Mouse (Mus musculus) limb, embryonic 11.5 days (tissue): ENCODE measurements around the gene Mrpl38. TPM values are rescaled to one million over a fixed set of nuclear protein-coding genes. Genes with fewer than 3 reads are reported as not detected.

Experiments used
- ATAC-seq: fragments of 200-750 bp; cut with Nextera tagmentation; 2 replicates; pipeline ENCODE4 v1.8.0; 2017; ENCODE audit warnings: low read depth; ENCODE audit not compliant: insufficient number of reproducible peaks, low FRiP score, low TSS enrichment
- DNase-seq: peaks from one replicate; pipeline ENCODE4 v3.0.0-alpha.2; 2015; ENCODE audit warnings: low spot score
- H3K27ac ChIP-seq: fragments of 300-500 bp; sonication (generic); replicated peaks from 2 replicates; pipeline ENCODE4 v1.5.1; 2014; ENCODE audit warnings: low read depth, mild to moderate bottlenecking, low read length
- H3K27me3 ChIP-seq: fragments of 300-500 bp; sonication (generic); 2 replicates; pipeline ENCODE4 v1.6.1; 2014; ENCODE audit warnings: mild to moderate bottlenecking, low read length, mixed read lengths; ENCODE audit not compliant: control insufficient read depth, insufficient read depth
- H3K36me3 ChIP-seq: fragments of 300-500 bp; sonication (generic); 2 replicates; pipeline ENCODE4 v1.6.1; 2014; ENCODE audit warnings: mild to moderate bottlenecking, low read length, moderate library complexity, mixed read lengths; ENCODE audit not compliant: control insufficient read depth, insufficient read depth
- H3K4me1 ChIP-seq: fragments of 300-500 bp; sonication (generic); 2 replicates; pipeline ENCODE4 v1.6.1; 2014; ENCODE audit warnings: low read length, mixed read lengths; ENCODE audit not compliant: control insufficient read depth, insufficient read depth
- H3K4me2 ChIP-seq: fragments of 300-500 bp; sonication (generic); 2 replicates; pipeline ENCODE4 v1.6.1; 2014; ENCODE audit warnings: low read depth, mild to moderate bottlenecking, moderate library complexity; ENCODE audit not compliant: severe bottlenecking
- H3K4me3 ChIP-seq: fragments of 300-500 bp; sonication (generic); 2 replicates; pipeline ENCODE4 v1.5.1; 2014; ENCODE audit warnings: low read depth, low read length
- H3K9ac ChIP-seq: fragments of 300-500 bp; sonication (generic); 2 replicates; pipeline ENCODE4 v1.6.1; 2014; ENCODE audit warnings: mild to moderate bottlenecking, low read length
- H3K9me3 ChIP-seq: fragments of 300-500 bp; sonication (generic); 2 replicates; pipeline ENCODE4 v1.6.1; 2016; ENCODE audit warnings: low read length; ENCODE audit not compliant: control insufficient read depth
- WGBS: fragments of 180-500 bp; shearing (Covaris S2); extraction: QIAGEN DNeasy Blood & Tissue Kit; methylation state at CpG from one replicate; pipeline ENCODE4 v1.1.7; 2014; 5-methylcytosine and 5-hydroxymethylcytosine counted together
- polyA plus RNA-seq: library from polyadenylated mRNA; unstranded; fragments of >200 nt; fragmentation: Nextera tagmentation; extraction: Ambion mirVana; gene quantifications from 2 replicates; pipeline ENCODE4 v1.2.1, GENCODE M21; 2014

Mrpl38 gene
- polyA plus RNA-seq, 1 experiment from 2014 or later: 110 TPM

DNA sequence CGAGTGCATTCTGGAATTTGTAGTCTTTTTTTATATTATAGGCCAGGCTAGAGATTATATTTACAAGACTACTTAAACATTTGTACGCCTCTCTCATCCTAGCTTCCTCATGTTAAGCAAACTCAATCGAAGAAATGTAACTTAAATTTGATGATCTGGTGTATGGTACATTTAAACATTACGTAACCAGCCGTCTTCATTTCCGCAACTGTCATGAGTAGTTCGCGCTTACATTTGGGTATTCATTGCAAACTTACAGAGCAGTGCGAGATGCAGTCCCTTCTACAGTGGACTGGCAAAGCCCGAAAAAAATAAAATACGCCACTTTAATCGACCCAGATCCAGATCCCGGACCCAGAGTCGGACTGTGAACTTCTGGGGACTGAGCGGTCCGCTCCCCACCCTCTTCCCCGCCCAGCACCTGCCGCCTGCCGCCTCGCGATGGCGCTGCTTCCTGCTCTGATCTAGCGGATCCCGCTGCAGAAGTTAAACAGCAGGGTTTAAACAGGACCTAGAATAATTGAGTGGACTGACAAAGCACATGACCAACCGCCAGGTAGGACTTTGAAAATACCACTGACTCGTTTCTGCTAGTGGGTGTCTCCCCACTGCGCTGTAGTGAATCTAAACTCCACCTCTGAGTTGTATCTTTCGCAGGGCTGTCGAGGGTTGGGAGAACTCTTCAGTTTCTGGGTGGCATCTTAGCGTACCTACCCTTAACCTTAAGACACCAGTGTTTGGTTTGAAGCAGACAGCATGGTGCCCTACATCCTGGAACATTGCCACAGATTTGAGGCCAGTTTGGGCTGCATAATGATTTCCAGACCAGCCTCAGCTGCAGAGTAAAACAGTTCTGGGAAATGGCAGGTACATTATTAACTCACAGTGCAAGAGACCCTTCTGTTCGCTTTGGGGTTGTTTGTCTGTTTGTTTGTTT, 51.2 kb downstream of the Mrpl38 start:
- Histone ChIP-seq H3K9me3 (no peaks in the 10 kb centered on the region), H3K36me3 (peaks cover 8% of the 10 kb centered on the region), H3K4me3 (peak overlapping the region; percentile 40), H3K4me1 (peaks cover 3% of the 10 kb centered on the region; the same call in 1 of the 2 replicates), H3K4me2 (peak overlapping the region; percentile 33), H3K27me3 (no peaks in the 10 kb centered on the region), H3K9ac (peak overlapping the region; percentile 41), H3K27ac (peak overlapping the region; percentile 68)
- 3% methylated on average over 31 of the region's 31 CpGs for WGBS
- ATAC-seq (peak; percentile 63), DNase-seq (peak; percentile 90)

DNA sequence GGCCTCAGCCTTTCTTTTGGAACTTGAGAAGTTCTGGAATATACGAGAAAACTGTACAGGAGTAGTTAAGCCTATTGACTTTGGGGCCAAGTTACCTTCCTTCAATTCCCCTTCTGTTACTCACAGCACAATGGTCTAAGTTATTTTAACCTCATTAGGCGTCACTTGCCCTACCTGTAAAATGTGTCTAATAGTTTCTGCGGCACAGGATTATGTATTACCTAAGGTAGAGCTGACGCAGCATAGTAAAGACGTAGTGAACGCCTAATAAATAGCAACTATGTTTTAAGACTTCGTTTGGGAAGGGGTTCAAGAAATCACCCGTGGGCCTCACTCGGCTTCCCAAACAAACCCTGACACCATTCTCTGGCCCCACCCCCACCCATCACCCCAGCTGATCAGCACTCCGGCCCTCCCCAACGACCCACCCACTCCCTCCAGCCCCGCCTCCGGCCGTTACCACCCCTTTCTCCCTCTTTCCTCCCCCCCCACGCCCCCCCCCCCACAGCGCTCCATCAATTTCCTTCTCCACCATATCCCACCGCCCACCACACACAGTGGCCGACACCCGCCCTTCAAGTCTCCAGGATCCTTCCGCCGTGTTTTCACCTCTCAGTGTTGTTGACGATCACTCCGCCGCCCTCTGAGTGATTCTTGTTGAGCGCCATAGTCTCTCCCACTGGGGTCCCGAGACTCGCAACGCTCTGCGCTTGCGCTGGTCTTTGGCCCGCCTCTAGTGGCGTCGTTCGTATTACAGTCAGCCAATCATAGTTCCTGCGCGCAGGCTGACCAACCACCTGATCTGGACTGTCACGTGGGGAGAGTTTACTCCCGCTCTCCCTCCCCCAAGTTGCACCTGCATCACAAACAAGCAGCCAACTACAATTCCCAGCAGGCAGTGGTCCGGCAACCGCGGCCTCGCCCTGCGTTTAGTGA, 52.1 kb downstream of the Mrpl38 start, which contains the start of gene Wbp2:
Gene Wbp2, minus strand, starts transcription at position 738 of the 936 bp plus-strand sequence.
- H3K9ac ChIP-seq: peak within 1 kb of the TSS; percentile 41
- peak within 1 kb of the TSS; percentile 58 for H3K4me2 ChIP-seq
- H3K9me3 ChIP-seq: no peaks in the 10 kb centered on the region
- peak; percentile 98 for DNase-seq
- peaks cover 8% of the 10 kb centered on the region for H3K36me3 ChIP-seq
- peaks cover 3% of the 10 kb centered on the region; the same call in 1 of the 2 replicates for H3K4me1 ChIP-seq
- WGBS: 6% methylated on average over 40 of the region's 43 CpGs
- peak; percentile 95 for ATAC-seq
- H3K4me3 ChIP-seq: peak within 1 kb of the TSS; percentile 40
- H3K27ac ChIP-seq: peak within 1 kb of the TSS; percentile 68
- no peaks in the 10 kb centered on the region for H3K27me3 ChIP-seq

DNA sequence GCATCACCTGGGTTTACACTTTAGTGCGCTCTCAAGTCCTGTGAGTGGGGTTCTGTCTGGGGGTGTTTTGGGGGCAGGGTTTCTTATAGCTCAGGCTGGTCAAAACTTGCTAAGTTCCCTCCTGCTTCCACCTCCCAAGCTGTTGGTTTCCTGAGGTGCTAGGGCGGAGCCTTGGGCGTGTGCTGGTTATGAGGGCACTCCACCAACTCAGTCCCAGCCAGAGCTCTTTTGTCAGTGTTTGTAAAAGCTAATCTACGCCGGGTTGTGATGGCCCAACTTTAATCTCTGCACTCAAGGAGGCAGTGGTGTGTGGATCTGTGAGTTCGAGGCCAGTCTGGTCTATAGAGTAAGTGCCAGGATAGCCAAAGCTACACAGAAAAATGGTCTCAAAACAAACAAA, 54.5 kb downstream of the Mrpl38 start:
- no peak for ATAC-seq
- no peak for DNase-seq
- H3K9ac ChIP-seq: no peak overlapping the region
- 93% methylated on average over 6 of the region's 6 CpGs for WGBS
- peaks cover 15% of the 10 kb centered on the region for H3K36me3 ChIP-seq
- H3K4me3 ChIP-seq: no peak overlapping the region
- no peak overlapping the region for H3K27ac ChIP-seq
- no peaks in the 10 kb centered on the region for H3K9me3 ChIP-seq
- peaks cover 8% of the 10 kb centered on the region for H3K4me1 ChIP-seq
- H3K4me2 ChIP-seq: no peak overlapping the region
- no peaks in the 10 kb centered on the region for H3K27me3 ChIP-seq

DNA sequence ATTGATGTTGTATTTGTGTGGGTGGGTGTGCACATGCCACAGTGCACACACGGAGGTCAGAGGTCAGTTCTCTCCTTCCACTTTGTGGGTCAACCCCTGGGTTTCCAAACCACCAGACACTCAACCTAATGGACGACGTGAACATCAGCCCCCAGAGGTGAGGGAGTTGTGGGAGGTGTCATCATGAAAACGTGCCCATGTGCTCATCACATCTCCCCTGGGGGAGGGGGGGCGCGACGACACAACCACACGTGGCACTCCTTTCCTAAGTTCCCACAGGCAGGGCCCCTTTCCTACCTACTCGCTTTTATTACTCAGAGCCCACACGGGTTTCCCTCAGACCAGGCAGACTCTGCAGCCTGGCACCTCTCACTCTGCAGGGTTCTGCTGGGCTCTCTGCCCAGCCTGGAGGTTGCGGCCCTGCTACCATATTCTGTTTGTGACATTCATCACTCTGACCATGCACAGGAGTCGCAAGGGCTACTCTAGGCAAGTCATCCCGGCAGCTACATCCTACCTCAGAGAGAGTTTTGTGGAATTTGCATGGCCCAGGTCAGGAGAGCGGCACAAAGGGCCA, 55.5 kb downstream of the Mrpl38 start:
- Histone ChIP-seq H3K4me1 (peaks cover 15% of the 10 kb centered on the region), H3K27ac (no peak overlapping the region), H3K9me3 (no peaks in the 10 kb centered on the region), H3K36me3 (peaks cover 19% of the 10 kb centered on the region), H3K4me3 (no peak overlapping the region), H3K4me2 (no peak overlapping the region), H3K27me3 (no peaks in the 10 kb centered on the region), H3K9ac (no peak overlapping the region)
- no peak for DNase-seq
- 87% methylated on average over 14 of the region's 14 CpGs for WGBS
- no peak for ATAC-seq

Other genes with a start within 250 kb of the Mrpl38 start
- gene Smim5, start 238.9 kb downstream of the Mrpl38 start, polyA plus RNA-seq: 1.3 and 2.0 TPM in 2 replicates
- gene Smim6, start 226.9 kb downstream of the Mrpl38 start, polyA plus RNA-seq: 0.31 and 0.52 TPM in 2 replicates
- gene Sap30bp, start 205.6 kb downstream of the Mrpl38 start, polyA plus RNA-seq: 50.7 and 56.2 TPM in 2 replicates
- gene Recql5, start 205.4 kb downstream of the Mrpl38 start, polyA plus RNA-seq: 21.2 and 21.5 TPM in 2 replicates
- gene Itgb4, start 164.2 kb downstream of the Mrpl38 start, polyA plus RNA-seq: 1.0 and 1.5 TPM in 2 replicates
- 164 and 168 TPM in 2 replicates for gene Galk1, start 126.1 kb downstream of the Mrpl38 start, polyA plus RNA-seq
- 2,190 and 2,300 TPM in 2 replicates for gene H3f3b, start 110.9 kb downstream of the Mrpl38 start, polyA plus RNA-seq
- gene Unk, start 108.5 kb downstream of the Mrpl38 start, polyA plus RNA-seq: 34.6 and 37.0 TPM in 2 replicates
- 1.1 and 1.3 TPM in 2 replicates for gene Unc13d, start 60.9 kb downstream of the Mrpl38 start, polyA plus RNA-seq
- gene Wbp2, start 51.9 kb downstream of the Mrpl38 start, polyA plus RNA-seq: 49.3 and 52.1 TPM in 2 replicates
- 3.7 and 4.3 TPM in 2 replicates for gene Trim47, start 11.7 kb downstream of the Mrpl38 start, polyA plus RNA-seq
- gene Trim65, start 7.7 kb downstream of the Mrpl38 start, polyA plus RNA-seq: 2.2 and 2.5 TPM in 2 replicates
- 28.2 and 35.0 TPM in 2 replicates for gene Fbf1, start 29.3 kb upstream of the Mrpl38 start, polyA plus RNA-seq
- gene Ten1, start 60.0 kb upstream of the Mrpl38 start, polyA plus RNA-seq: 56.7 and 62.5 TPM in 2 replicates
- 19.1 and 19.4 TPM in 2 replicates for gene Acox1, start 60.2 kb upstream of the Mrpl38 start, polyA plus RNA-seq
- gene Evpl, start 99.2 kb upstream of the Mrpl38 start, polyA plus RNA-seq: 1.1 and 1.2 TPM in 2 replicates
- 88.2 and 96.9 TPM in 2 replicates for gene Srp68, start 135.3 kb upstream of the Mrpl38 start, polyA plus RNA-seq
- gene Galr2, start 142.1 kb upstream of the Mrpl38 start, polyA plus RNA-seq: 0.12 and 0.17 TPM in 2 replicates
- 69.4 and 69.5 TPM in 2 replicates for gene Exoc7, start 168.4 kb upstream of the Mrpl38 start, polyA plus RNA-seq
- gene Foxj1, start 196.5 kb upstream of the Mrpl38 start, polyA plus RNA-seq: 0.09 and 0.20 TPM in 2 replicates